ENCODE assay signal across 12 mouse cellular contexts in genomic region chr16:95455896-95456295, GRCm38 (mm10).
DNase-seq lines count a peak whose midpoint lies in the region; ATAC-seq and TF ChIP-seq lines count a peak whose summit lies in the region.
"Had no signal": no experiment of that assay in that cellular context is flagged by ENCODE, and none has a peak within 500 bp of the region (broad histone marks: within the 10 kb centered on the region; RNA-seq: fewer than 3 reads in every experiment).

No protein-coding gene starts in this region.

- H3K4me3 ChIP-seq in limb, embryonic 13.5 days: no peak overlapping the region
- no peak overlapping the region for H3K4me3 ChIP-seq in limb, embryonic 10.5 days
- peak overlapping the region; percentile 48 for H3K4me3 ChIP-seq in heart, postnatal 0 days (ENCODE audit: low read depth, low read length)
- H3K4me3 ChIP-seq in hindbrain, embryonic 14.5 days (replicated peaks; ENCODE audit: low read length): no peak overlapping the region; the same call in 1 of the 2 replicates

- no peak for ATAC-seq in limb, embryonic 13.5 days (ENCODE audit: low FRiP score, low read depth)
- ATAC-seq in heart, postnatal 0 days (ENCODE audit: insufficient read depth, low read depth): no peak
- ATAC-seq in hindbrain, embryonic 14.5 days (ENCODE audit: low FRiP score): no peak
- ATAC-seq: Patski had no signal

- H3K4me2 ChIP-seq in limb, embryonic 13.5 days (replicated peaks): 0 out of 2 replicates have a peak overlapping the region, but pooled peaks have one; percentile 14
- H3K4me2 ChIP-seq in heart, postnatal 0 days (ENCODE audit: low read depth, low read length): peak overlapping the region; percentile 45
- H3K4me2 ChIP-seq in hindbrain, embryonic 14.5 days (replicated peaks): no peak overlapping the region

- DNase-seq in heart, adult 11 months: peak; percentile 89
- DNase-seq in heart, postnatal 4 days: no peak
- no peak for DNase-seq in limb, embryonic 10.5 days (ENCODE audit: low spot score)
- DNase-seq in 416B (ENCODE audit: low read depth): peak; percentile 74
- DNase-seq in heart, postnatal 0 days (ENCODE audit: low spot score): no peak
- DNase-seq in cerebellum, adult 11 months: no peak
- DNase-seq in hindbrain, embryonic 14.5 days (ENCODE audit: low spot score): no peak
- DNase-seq: adrenal gland, postnatal 36 days; gastrocnemius, postnatal 14 days; kidney, postnatal 36 days had no signal

- H3K4me1 ChIP-seq in limb, embryonic 13.5 days: peaks cover 27% of the 10 kb centered on the region
- peaks cover 18% of the 10 kb centered on the region for H3K4me1 ChIP-seq in limb, embryonic 10.5 days
- no peaks in the 10 kb centered on the region for H3K4me1 ChIP-seq in heart, postnatal 0 days (ENCODE audit: control insufficient read depth, insufficient read depth)
- no peaks in the 10 kb centered on the region for H3K4me1 ChIP-seq in hindbrain, embryonic 14.5 days (replicated peaks; ENCODE audit: control insufficient read depth, insufficient read depth, low read length)

- no peaks in the 10 kb centered on the region for H3K9me3 ChIP-seq in limb, embryonic 13.5 days
- no peaks in the 10 kb centered on the region for H3K9me3 ChIP-seq in limb, embryonic 10.5 days (replicated peaks)
- H3K9me3 ChIP-seq in heart, postnatal 0 days (replicated peaks; ENCODE audit: control insufficient read depth, low read length): no peaks in the 10 kb centered on the region
- no peaks in the 10 kb centered on the region for H3K9me3 ChIP-seq in hindbrain, embryonic 14.5 days (ENCODE audit: control insufficient read depth, low read length)

- H3K9ac ChIP-seq in limb, embryonic 13.5 days: no peak overlapping the region
- no peak overlapping the region; the same call in 1 of the 2 replicates for H3K9ac ChIP-seq in heart, postnatal 0 days (replicated peaks; ENCODE audit: low read depth, low read length)
- no peak overlapping the region for H3K9ac ChIP-seq in hindbrain, embryonic 14.5 days

- TF ChIP-seq CTCF in heart, postnatal 0 days (IDR thresholded peaks at IDR 0.05; ENCODE audit: low read depth): no peak

- no peak for TF ChIP-seq EP300 in heart, postnatal 0 days (IDR thresholded peaks at IDR 0.05; ENCODE audit: low read depth)

- H3K36me3 ChIP-seq in limb, embryonic 13.5 days: no peaks in the 10 kb centered on the region
- H3K36me3 ChIP-seq in limb, embryonic 10.5 days: no peaks in the 10 kb centered on the region
- no peaks in the 10 kb centered on the region for H3K36me3 ChIP-seq in heart, postnatal 0 days (replicated peaks; ENCODE audit: control insufficient read depth, insufficient read depth, low read length)
- H3K36me3 ChIP-seq in hindbrain, embryonic 14.5 days (replicated peaks; ENCODE audit: control insufficient read depth, insufficient read depth): no peaks in the 10 kb centered on the region

- WGBS in limb, embryonic 13.5 days: 79% methylated on average over 8 of the region's 8 CpGs
- WGBS in limb, embryonic 10.5 days: 89% methylated on average over 8 of the region's 8 CpGs
- 69% methylated on average over 8 of the region's 8 CpGs for WGBS in heart, postnatal 0 days
- 92% methylated on average over 8 of the region's 8 CpGs for WGBS in hindbrain, embryonic 14.5 days

- H3K27ac ChIP-seq in limb, embryonic 13.5 days: no peak overlapping the region; the same call in 1 of the 2 replicates
- no peak overlapping the region for H3K27ac ChIP-seq in limb, embryonic 10.5 days
- 0 out of 2 replicates have a peak overlapping the region, but pooled peaks have one; percentile 78 for H3K27ac ChIP-seq in heart, postnatal 0 days (ENCODE audit: low read depth)
- no peak overlapping the region for H3K27ac ChIP-seq in hindbrain, embryonic 14.5 days

- no peaks in the 10 kb centered on the region for H3K27me3 ChIP-seq in limb, embryonic 13.5 days
- H3K27me3 ChIP-seq in limb, embryonic 10.5 days (ENCODE audit: low read depth, poor library complexity, severe bottlenecking): no peaks in the 10 kb centered on the region
- no peaks in the 10 kb centered on the region for H3K27me3 ChIP-seq in heart, postnatal 0 days (ENCODE audit: control insufficient read depth, insufficient read depth, low read length)
- no peaks in the 10 kb centered on the region for H3K27me3 ChIP-seq in hindbrain, embryonic 14.5 days (ENCODE audit: control insufficient read depth, insufficient read depth, low read length)

Comparison
In these comparisons a context has a peak if more than half of its experiments do, and no peak if none do; other contexts are left out.
1. DNase-seq: peak in heart, adult 11 months (single experiment) and 416B (single experiment); none in heart, postnatal 4 days (single experiment), limb, embryonic 10.5 days (single experiment), heart, postnatal 0 days (single experiment), cerebellum, adult 11 months (single experiment) and hindbrain, embryonic 14.5 days (single experiment).